Mouse (Mus musculus) bone marrow macrophage, adult 2 months (primary cell): ENCODE data around the gene Mtg2.

Source experiments
- CTCF ChIP-seq: IDR thresholded peaks from 2 replicates; pipeline ENCODE4 v1.5.1; 2012; ENCODE audit warnings: low read depth, mild to moderate bottlenecking, low read length, moderate library complexity
- POLR2A ChIP-seq: IDR thresholded peaks from 2 replicates; pipeline ENCODE4 v1.6.1; 2012; ENCODE audit warnings: mild to moderate bottlenecking, low read depth, low read length, borderline replicate concordance

DNA sequence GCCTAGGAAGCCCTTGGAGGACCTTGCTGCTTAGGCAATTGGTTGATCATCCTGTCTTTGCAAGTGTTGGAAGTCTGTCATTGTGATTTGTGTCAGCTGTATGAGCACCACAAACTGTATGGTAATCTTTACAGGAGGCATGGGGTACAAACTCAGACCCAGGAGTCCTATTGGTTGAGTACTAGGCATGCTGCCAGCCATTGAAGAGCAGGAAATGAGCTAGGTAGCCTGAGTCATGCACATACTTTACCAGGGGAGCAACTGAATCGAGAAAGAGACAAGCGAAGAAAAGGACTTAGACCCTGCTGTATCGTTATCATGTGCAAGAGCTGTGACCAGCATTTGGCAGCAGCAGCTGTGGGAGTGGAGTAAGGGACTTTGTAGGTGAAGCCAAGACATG is 37.5 kb upstream of the Mtg2 start:
- no peak for TF ChIP-seq CTCF
- no peak for TF ChIP-seq POLR2A
